Mouse (Mus musculus) fat pad, adult 2 months (tissue): ENCODE results near the gene Fcho2.

ENCODE experiments used
- DNase-seq: peaks from one replicate; pipeline ENCODE4 v3.0.0-alpha.2; 2011; ENCODE audit warnings: low read depth, low spot score; ENCODE audit errors: extremely low read depth

Fcho2 gene

GRCm38 (mm10) chr13:98680470-98681060, 134.7 kb downstream of the Fcho2 start:
- DNase-seq: no peak

GRCm38 (mm10) chr13:98679631-98680041, 135.6 kb downstream of the Fcho2 start:
- DNase-seq: no peak

- no peak for DNase-seq
Observed at GRCm38 (mm10) chr13:98679230-98679629, 136.0 kb downstream of the Fcho2 start.

GRCm38 (mm10) chr13:98673922-98674321, 141.3 kb downstream of the Fcho2 start:
- DNase-seq: no peak
